Mouse (Mus musculus) myocyte (in vitro differentiated cells): ENCODE data around the gene Psmb6.

Source experiments
- MAX ChIP-seq: IDR thresholded peaks from one replicate; pipeline ENCODE4 v1.6.1; 2011; ENCODE audit warnings: low read depth, mild to moderate bottlenecking, control low read depth
- MYOD1 ChIP-seq, 3 experiments: IDR thresholded peaks; one replicate each; pipeline ENCODE4 v1.6.1; 2011; ENCODE audit warnings: control low read depth in 2 of 3, low read depth in 2 of 3, mild to moderate bottlenecking in 2 of 3, moderate library complexity in 1 of 3; ENCODE audit not compliant: insufficient read length in 2 of 3, control insufficient read depth in 1 of 3
- MYOG ChIP-seq, 3 experiments: IDR thresholded peaks; one replicate each; pipeline ENCODE4 v1.6.1; 2011; ENCODE audit warnings: control low read depth in 2 of 3, low read depth in 2 of 3, mild to moderate bottlenecking in 2 of 3; ENCODE audit not compliant: insufficient read length in 2 of 3, control insufficient read depth in 1 of 3, insufficient read depth in 1 of 3
- POLR2A ChIP-seq: IDR thresholded peaks from one replicate; pipeline ENCODE4 v1.6.1; 2011; ENCODE audit warnings: low read depth, mild to moderate bottlenecking, control low read depth, moderate library complexity; ENCODE audit not compliant: insufficient read length
- POLR2AphosphoS2 ChIP-seq: IDR thresholded peaks from one replicate; pipeline ENCODE4 v1.6.1; 2011; ENCODE audit warnings: low read depth, control low read depth; ENCODE audit not compliant: insufficient read length
- TCF12 ChIP-seq: IDR thresholded peaks from one replicate; pipeline ENCODE4 v1.6.1; 2011; ENCODE audit warnings: mild to moderate bottlenecking, control low read depth; ENCODE audit not compliant: poor library complexity, insufficient read depth, severe bottlenecking
- USF1 ChIP-seq: IDR thresholded peaks from one replicate; pipeline ENCODE4 v1.6.1; 2011; ENCODE audit warnings: low read depth, mild to moderate bottlenecking, control low read depth, moderate library complexity

GRCm38 (mm10) chr11:70512709-70513342, 12.3 kb upstream of the Psmb6 start:
- TF ChIP-seq MAX (no peak), POLR2AphosphoS2 (no peak), MYOD1 (IDR thresholded peaks at IDR 0.05; ENCODE audit: control insufficient read depth in 1 of 3, insufficient read length in 2 of 3, low read depth in 2 of 3) (no peak), MYOG (IDR thresholded peaks at IDR 0.05; ENCODE audit: control insufficient read depth in 1 of 3, insufficient read depth in 1 of 3, insufficient read length in 2 of 3, low read depth in 2 of 3) (no peak), POLR2A (no peak), TCF12 (no peak), USF1 (no peak)
